ENCODE assay signal across 18 mouse cellular contexts in the genomic region with DNA sequence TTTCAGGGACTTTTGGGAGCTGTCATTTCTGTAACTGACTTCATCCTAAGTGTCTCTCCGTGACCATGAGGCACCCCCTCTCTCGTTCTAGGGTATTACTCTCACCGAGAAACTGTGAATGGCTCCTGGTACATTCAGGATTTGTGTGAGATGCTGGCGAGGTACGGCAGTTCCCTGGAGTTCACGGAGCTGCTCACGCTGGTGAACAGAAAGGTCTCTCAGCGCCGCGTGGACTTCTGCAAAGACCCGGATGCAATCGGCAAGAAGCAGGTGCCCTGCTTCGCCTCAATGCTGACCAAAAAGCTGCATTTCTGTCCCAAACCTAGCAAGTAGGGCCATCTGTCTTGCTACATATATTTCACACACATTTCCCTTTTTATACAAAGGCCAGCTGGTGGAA. TPM values are rescaled to one million over a fixed set of nuclear protein-coding genes. Genes with fewer than 3 reads are reported as not detected.
DNase-seq lines count a peak whose midpoint lies in the region.
"Had no signal": no experiment of that assay in that cellular context is flagged by ENCODE, and none has a peak within 500 bp of the region (broad histone marks: within the 10 kb centered on the region; RNA-seq: fewer than 3 reads in every experiment).

No protein-coding gene starts in this region.

- H3K27me3 ChIP-seq in heart, embryonic 10.5 days (ENCODE audit: insufficient read depth, poor library complexity, severe bottlenecking) = no peaks in the 10 kb centered on the region
- H3K27me3 ChIP-seq: CH12.LX, Patski had no signal

- DNase-seq in heart, adult 11 months = peak; percentile 82
- DNase-seq in heart, postnatal 14 days = no peak
- peak; percentile 58 for DNase-seq in heart, embryonic 10.5 days (ENCODE audit: low spot score)
- no peak for DNase-seq in heart, postnatal 4 days
- DNase-seq: adrenal gland, adult 2 months; adrenal gland, adult 8-10 months; adrenal gland, postnatal 10 days; adrenal gland, postnatal 14 days; adrenal gland, postnatal 25 days; adrenal gland, postnatal 36 days; B cell, adult 2 months; cerebellum, adult 11 months; cerebellum, adult 11-12 months; cerebellum, adult 18-20 months had no signal

- no peaks in the 10 kb centered on the region for H3K9me3 ChIP-seq in heart, embryonic 10.5 days
- H3K9me3 ChIP-seq: G1E had no signal

- H3K4me1 ChIP-seq in heart, embryonic 10.5 days = no peaks in the 10 kb centered on the region

- peaks cover 70% of the 10 kb centered on the region for H3K36me3 ChIP-seq in heart, embryonic 10.5 days

- no peak overlapping the region for H3K27ac ChIP-seq in heart, embryonic 10.5 days

- no peak overlapping the region for H3K4me3 ChIP-seq in heart, embryonic 10.5 days

- 91% methylated on average over 13 of the region's 13 CpGs for WGBS in heart, embryonic 10.5 days

- intact Hi-C loops in heart, postnatal 14 days (cut with DNase I) = no loop called here

RNA-seq across cellular contexts. Expression of gene Casp6, which starts 12.0 kb away (rescaled TPM):
- 10 to 100 TPM; 16.2 to 20.0 TPM for total RNA-seq in heart, postnatal 14 days (2021)
- polyA plus RNA-seq in heart, embryonic 10.5 days (2016; fragmentation: Nextera tagmentation; extraction: Ambion mirVana) = 78.4 and 99.8 TPM in 2 replicates
- 10 to 100 TPM; 22.2 to 23.7 TPM for total RNA-seq in heart, postnatal 4 days (2021)

RNA-seq across cellular contexts. Expression of gene Pla2g12a, which starts 34.8 kb away (rescaled TPM):
- total RNA-seq in heart, postnatal 14 days (2021) = 10 to 100 TPM; 25.1 to 30.6 TPM
- 53.3 and 64.1 TPM in 2 replicates for polyA plus RNA-seq in heart, embryonic 10.5 days (2016; fragmentation: Nextera tagmentation; extraction: Ambion mirVana)
- 10 to 100 TPM; 22.6 to 26.5 TPM for total RNA-seq in heart, postnatal 4 days (2021)

RNA-seq across cellular contexts. Expression of gene Mcub, which starts 56.8 kb away (rescaled TPM):
- total RNA-seq in heart, postnatal 14 days (2021) = 1 to 10 TPM; 2.2 to 2.6 TPM
- polyA plus RNA-seq in heart, embryonic 10.5 days (2016; fragmentation: Nextera tagmentation; extraction: Ambion mirVana) = 3.9 and 6.0 TPM in 2 replicates
- 1 to 10 TPM; 1.1 to 1.4 TPM for total RNA-seq in heart, postnatal 4 days (2021)
- total RNA-seq: G1E, MEL had no signal
- polyA plus RNA-seq: G1E had no signal

Comparison
In these comparisons a context has a peak if more than half of its experiments do, and no peak if none do; other contexts are left out.
1. DNase-seq: peak in heart, adult 11 months (single experiment) and heart, embryonic 10.5 days (single experiment); none in heart, postnatal 14 days (0 of 2) and heart, postnatal 4 days (single experiment).